Mouse (Mus musculus) adrenal gland, postnatal 4 days (tissue): ENCODE measurements at regions not wholly inside any gene's neighbourhood (a gene's known extent, or its start where the extent isn't known, plus 50 kb on each side); places are given as distances from the start of the nearest gene placed in this dataset.

Source experiments
- DNase-seq, 2 experiments: peaks; one replicate each; pipeline ENCODE4 v3.0.0; 2021 to 2022; ENCODE audit warnings: low spot score in 2 of 2, mixed read lengths in 2 of 2

DNA sequence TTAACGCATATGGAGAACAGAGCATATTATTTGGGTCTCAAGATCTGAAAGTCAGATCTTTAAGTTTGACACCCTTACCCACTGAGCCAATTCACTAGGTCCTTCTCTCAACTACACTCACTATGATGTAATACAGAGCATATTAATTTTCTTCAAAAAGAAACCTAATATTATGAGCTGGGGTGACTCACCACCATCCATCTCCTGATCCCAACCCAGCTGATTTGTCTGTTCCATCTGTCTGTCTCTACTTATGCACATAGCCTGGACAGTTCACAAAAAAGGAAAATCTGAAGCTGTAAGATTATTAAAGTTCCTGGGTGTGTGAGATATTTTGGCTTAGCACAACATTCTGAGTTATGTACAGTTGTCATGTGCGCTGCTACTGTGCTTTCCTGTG, 108.2 kb upstream of the Rarb start:
- DNase-seq = no peak

DNA sequence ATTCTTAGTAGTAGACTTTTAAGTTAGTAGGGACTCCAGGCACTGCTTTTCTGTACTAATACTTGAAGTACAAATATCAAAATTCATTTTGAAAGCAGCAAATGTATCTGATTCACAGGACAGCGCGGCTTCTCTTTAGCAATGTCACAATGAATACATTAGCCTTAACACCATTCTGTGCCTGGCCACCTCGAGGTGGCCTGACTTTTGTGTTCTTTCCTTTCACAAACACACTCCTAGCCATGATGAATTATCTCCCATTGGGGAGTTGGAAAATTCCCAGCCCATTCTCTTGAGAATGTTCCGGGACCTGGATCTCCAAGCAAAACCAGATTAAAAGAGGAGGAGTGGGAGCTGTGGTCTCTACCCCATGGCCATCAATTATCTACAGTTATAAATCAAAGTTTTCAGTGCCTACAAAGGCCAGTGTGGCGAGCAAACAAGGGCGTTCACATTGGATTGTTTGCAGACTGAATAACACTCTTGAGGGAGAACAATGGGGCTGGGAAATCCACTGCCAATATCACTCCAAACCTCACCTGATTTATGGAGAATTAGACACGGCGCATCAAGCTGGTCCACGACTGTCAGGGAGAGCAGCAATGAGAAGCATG, 82.7 kb upstream of the Rarb start:
- DNase-seq = no peak

DNA sequence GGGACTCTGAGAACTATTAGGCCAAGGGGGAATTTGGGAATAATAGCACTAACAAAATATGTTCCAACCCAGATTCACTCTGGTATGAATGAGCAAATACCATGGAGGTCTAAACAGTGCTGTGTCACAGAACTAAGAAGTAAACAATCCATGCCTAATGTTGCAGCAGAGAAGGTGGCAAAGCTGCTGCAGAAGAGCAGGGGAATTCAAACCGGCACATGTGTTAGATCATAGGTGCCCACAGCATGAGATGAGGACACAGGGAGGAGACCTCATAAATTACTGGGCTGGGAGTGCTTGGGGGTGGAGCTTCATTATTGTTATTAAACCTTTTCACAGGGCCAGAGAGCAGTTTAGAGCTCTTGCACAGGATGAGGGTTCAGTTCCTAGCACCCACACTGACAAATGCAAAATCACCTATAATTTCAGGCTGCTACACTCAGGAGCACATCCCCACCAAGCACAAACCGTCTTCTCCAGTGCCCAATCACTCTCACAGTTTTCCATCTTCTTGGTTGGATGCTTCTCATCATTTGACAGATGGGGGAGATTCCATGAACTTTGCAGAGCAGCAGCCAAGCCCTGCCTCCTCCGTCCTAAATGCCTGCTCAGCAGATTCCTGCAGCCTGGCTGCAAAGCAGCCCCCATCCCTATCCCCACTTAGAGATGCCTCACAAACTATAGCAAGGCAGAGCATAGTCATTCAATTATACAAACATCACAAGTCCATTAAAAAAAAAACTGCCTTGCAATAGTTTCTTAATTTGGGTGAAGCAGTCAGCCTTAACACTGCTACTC, 79.0 kb upstream of the Rarb start:
- no peak for DNase-seq

GRCm38 (mm10) chr14:16896974-16897373, 78.0 kb upstream of the Rarb start:
- no peak for DNase-seq

DNA sequence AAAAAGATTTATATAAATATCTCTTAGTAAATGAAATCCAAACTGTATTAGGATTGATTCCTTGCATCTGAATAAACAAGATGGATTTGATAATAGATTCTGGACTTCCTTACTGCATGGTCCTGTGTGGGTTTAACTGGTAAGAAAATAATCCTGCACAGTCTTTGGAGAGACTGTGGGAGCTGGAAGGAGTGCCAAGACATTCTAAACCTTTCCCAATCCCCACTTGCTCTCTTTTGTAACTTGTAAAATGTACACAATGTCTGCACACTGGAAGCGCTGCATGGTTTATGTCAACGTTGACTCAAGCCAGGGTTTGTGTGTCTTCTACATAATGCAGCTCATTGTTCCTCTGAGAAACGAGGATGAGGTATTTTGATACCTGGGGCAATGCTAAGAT, 62.3 kb upstream of the Rarb start:
- DNase-seq = no peak

DNA sequence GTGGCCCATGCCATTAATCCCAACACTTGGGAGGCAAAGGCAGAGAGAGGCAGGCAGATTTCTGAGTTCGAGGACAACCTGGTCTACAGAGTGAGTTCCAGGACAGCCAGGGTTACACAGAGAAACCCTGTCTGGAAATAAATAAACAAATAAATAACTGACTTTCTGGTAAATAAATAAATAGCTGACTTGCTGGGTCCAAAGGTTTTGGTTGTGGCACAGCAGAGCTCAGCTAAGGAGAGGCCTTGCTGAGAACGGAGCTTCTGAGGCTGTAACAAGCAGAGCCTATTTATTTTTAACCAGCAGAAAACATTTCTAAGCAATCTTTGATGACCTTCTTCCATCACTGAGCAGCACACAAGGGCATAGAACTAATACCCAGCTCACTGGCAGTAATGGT, 50.3 kb upstream of the Rarb start:
- DNase-seq = no peak
